Mouse (Mus musculus): Measurements from ENCODE around the gene Ubtf. TPM values are rescaled to one million over a fixed set of nuclear protein-coding genes. Genes with fewer than 3 reads are reported as not detected.
"Not testable (repeated sequence)": the region's sequence is repeated elsewhere in the genome, so short reads cannot be mapped to it uniquely, and the experiment has no call there.

Ubtf gene
- polyA plus RNA-seq (2014; fragmentation: Nextera tagmentation; extraction: Ambion mirVana): 85.5 and 86.0 TPM in 2 replicates

- H3K9me3 ChIP-seq (ENCODE audit: control insufficient read depth, low read length): no peaks in the 10 kb centered on the region
- WGBS: 0% methylated on average over 25 of the region's 25 CpGs
- peak within 1 kb of the TSS; percentile 93 for H3K4me2 ChIP-seq (ENCODE audit: low read length)
- DNase-seq (ENCODE audit: low spot score): peak; percentile 90
- peak within 1 kb of the TSS; percentile 99 for H3K4me3 ChIP-seq (ENCODE audit: low read depth, low read length)
- peak within 1 kb of the TSS; percentile 99 for H3K9ac ChIP-seq (ENCODE audit: low read length)
- peak within 1 kb of the TSS; percentile 98 for H3K27ac ChIP-seq (ENCODE audit: low read depth)
- H3K4me1 ChIP-seq (replicated peaks; ENCODE audit: control insufficient read depth, insufficient read depth, low read length): peaks cover 23% of the 10 kb centered on the region
- no peaks in the 10 kb centered on the region for H3K27me3 ChIP-seq (replicated peaks; ENCODE audit: control insufficient read depth, insufficient read depth, low read length)
- ATAC-seq (replicated peaks; ENCODE audit: low FRiP score, low TSS enrichment, low read depth): no peak
- H3K36me3 ChIP-seq (ENCODE audit: control insufficient read depth, insufficient read depth, low read length): peaks cover 11% of the 10 kb centered on the region
Measured at GRCm38 (mm10) chr11:102319410-102319792, at the start of gene Ubtf. Gene Ubtf, minus strand, starts transcription at chr11:102319742.

GRCm38 (mm10) chr11:102369263-102369662 is 49.7 kb upstream of the Ubtf start:
- no peak overlapping the region for H3K4me3 ChIP-seq (ENCODE audit: low read depth, low read length)

GRCm38 (mm10) chr11:102368347-102368746 is 48.8 kb upstream of the Ubtf start:
- 71% methylated on average over 5 of the region's 5 CpGs for WGBS
- H3K9me3 ChIP-seq (ENCODE audit: control insufficient read depth, low read length): no peaks in the 10 kb centered on the region
- no peak overlapping the region for H3K4me3 ChIP-seq (ENCODE audit: low read depth, low read length)
- ATAC-seq (replicated peaks; ENCODE audit: low FRiP score, low TSS enrichment, low read depth) (no peak), DNase-seq (ENCODE audit: low spot score) (no peak)
- no peaks in the 10 kb centered on the region for H3K4me1 ChIP-seq (replicated peaks; ENCODE audit: control insufficient read depth, insufficient read depth, low read length)
- H3K36me3 ChIP-seq (ENCODE audit: control insufficient read depth, insufficient read depth, low read length): no peaks in the 10 kb centered on the region
- no peaks in the 10 kb centered on the region for H3K27me3 ChIP-seq (replicated peaks; ENCODE audit: control insufficient read depth, insufficient read depth, low read length)
- no peak overlapping the region for H3K4me2 ChIP-seq (ENCODE audit: low read length)
- no peak overlapping the region for H3K27ac ChIP-seq (ENCODE audit: low read depth)
- no peak overlapping the region for H3K9ac ChIP-seq (ENCODE audit: low read length)

More at GRCm38 (mm10) chr11:102369263-102369662, 49.7 kb upstream of the Ubtf start:
- DNase-seq (ENCODE audit: low spot score): no peak
- 72% methylated on average over 4 of the region's 4 CpGs for WGBS
- no peaks in the 10 kb centered on the region for H3K36me3 ChIP-seq (ENCODE audit: control insufficient read depth, insufficient read depth, low read length)
- no peak overlapping the region for H3K9ac ChIP-seq (ENCODE audit: low read length)
- no peaks in the 10 kb centered on the region for H3K27me3 ChIP-seq (replicated peaks; ENCODE audit: control insufficient read depth, insufficient read depth, low read length)
- no peaks in the 10 kb centered on the region for H3K4me1 ChIP-seq (replicated peaks; ENCODE audit: control insufficient read depth, insufficient read depth, low read length)
- ATAC-seq (replicated peaks; ENCODE audit: low FRiP score, low TSS enrichment, low read depth): no peak
- H3K4me2 ChIP-seq (ENCODE audit: low read length): no peak overlapping the region
- H3K9me3 ChIP-seq (ENCODE audit: control insufficient read depth, low read length): no peaks in the 10 kb centered on the region
- H3K27ac ChIP-seq (ENCODE audit: low read depth): no peak overlapping the region

GRCm38 (mm10) chr11:102367504-102368280 is 48.1 kb upstream of the Ubtf start:
- H3K27me3 ChIP-seq (replicated peaks; ENCODE audit: control insufficient read depth, insufficient read depth, low read length): no peaks in the 10 kb centered on the region
- 76% methylated on average over 9 of the region's 9 CpGs for WGBS
- ATAC-seq (replicated peaks; ENCODE audit: low FRiP score, low TSS enrichment, low read depth): no peak
- no peaks in the 10 kb centered on the region for H3K36me3 ChIP-seq (ENCODE audit: control insufficient read depth, insufficient read depth, low read length)
- H3K4me3 ChIP-seq (ENCODE audit: low read depth, low read length): no peak overlapping the region
- DNase-seq (ENCODE audit: low spot score): no peak
- H3K9ac ChIP-seq (ENCODE audit: low read length): no peak overlapping the region
- H3K27ac ChIP-seq (ENCODE audit: low read depth): no peak overlapping the region
- no peaks in the 10 kb centered on the region for H3K4me1 ChIP-seq (replicated peaks; ENCODE audit: control insufficient read depth, insufficient read depth, low read length)
- H3K9me3 ChIP-seq (ENCODE audit: control insufficient read depth, low read length): no peaks in the 10 kb centered on the region
- H3K4me2 ChIP-seq (ENCODE audit: low read length): no peak overlapping the region

- H3K9ac ChIP-seq (ENCODE audit: low read length); H3K9me3 ChIP-seq (ENCODE audit: control insufficient read depth, low read length); H3K27ac ChIP-seq (ENCODE audit: low read depth); H3K27me3 ChIP-seq (replicated peaks; ENCODE audit: control insufficient read depth, insufficient read depth, low read length); DNase-seq (ENCODE audit: low spot score); H3K4me1 ChIP-seq (replicated peaks; ENCODE audit: control insufficient read depth, insufficient read depth, low read length); H3K36me3 ChIP-seq (ENCODE audit: control insufficient read depth, insufficient read depth, low read length); H3K4me3 ChIP-seq (ENCODE audit: low read depth, low read length); ATAC-seq (replicated peaks; ENCODE audit: low FRiP score, low TSS enrichment, low read depth); H3K4me2 ChIP-seq (ENCODE audit: low read length): not testable (repeated sequence)
- 82% methylated on average over 8 of the region's 8 CpGs for WGBS
Measured at GRCm38 (mm10) chr11:102366103-102366502, 46.6 kb upstream of the Ubtf start, which contains the start of gene Slc4a1. Gene Slc4a1, minus strand, starts transcription at chr11:102366203.

- DNase-seq (ENCODE audit: low spot score): no peak
Measured at GRCm38 (mm10) chr11:102365699-102366098, 46.2 kb upstream of the Ubtf start.

GRCm38 (mm10) chr11:102364570-102365371 is 45.2 kb upstream of the Ubtf start:
- Histone ChIP-seq H3K27me3 (replicated peaks; ENCODE audit: control insufficient read depth, insufficient read depth, low read length) (no peaks in the 10 kb centered on the region), H3K27ac (ENCODE audit: low read depth) (no peak overlapping the region), H3K4me3 (ENCODE audit: low read depth, low read length) (no peak overlapping the region), H3K4me1 (replicated peaks; ENCODE audit: control insufficient read depth, insufficient read depth, low read length) (no peaks in the 10 kb centered on the region), H3K9me3 (ENCODE audit: control insufficient read depth, low read length) (no peaks in the 10 kb centered on the region), H3K9ac (ENCODE audit: low read length) (no peak overlapping the region), H3K4me2 (ENCODE audit: low read length) (no peak overlapping the region), H3K36me3 (ENCODE audit: control insufficient read depth, insufficient read depth, low read length) (no peaks in the 10 kb centered on the region)
- ATAC-seq (replicated peaks; ENCODE audit: low FRiP score, low TSS enrichment, low read depth) (no peak), DNase-seq (ENCODE audit: low spot score) (no peak)
- 75% methylated on average over 14 of the region's 14 CpGs for WGBS

More at GRCm38 (mm10) chr11:102365699-102366098, 46.2 kb upstream of the Ubtf start:
- Histone ChIP-seq H3K27ac (ENCODE audit: low read depth) (no peak overlapping the region), H3K36me3 (ENCODE audit: control insufficient read depth, insufficient read depth, low read length) (no peaks in the 10 kb centered on the region), H3K9me3 (ENCODE audit: control insufficient read depth, low read length) (no peaks in the 10 kb centered on the region), H3K4me1 (replicated peaks; ENCODE audit: control insufficient read depth, insufficient read depth, low read length) (no peaks in the 10 kb centered on the region), H3K4me3 (ENCODE audit: low read depth, low read length) (no peak overlapping the region), H3K27me3 (replicated peaks; ENCODE audit: control insufficient read depth, insufficient read depth, low read length) (no peaks in the 10 kb centered on the region), H3K9ac (ENCODE audit: low read length) (no peak overlapping the region), H3K4me2 (ENCODE audit: low read length) (no peak overlapping the region)
- WGBS: 41% methylated on average over 4 of the region's 4 CpGs
- ATAC-seq (replicated peaks; ENCODE audit: low FRiP score, low TSS enrichment, low read depth): no peak

GRCm38 (mm10) chr11:102363623-102364022 is 44.1 kb upstream of the Ubtf start:
- Histone ChIP-seq H3K27me3 (replicated peaks; ENCODE audit: control insufficient read depth, insufficient read depth, low read length) (no peaks in the 10 kb centered on the region), H3K4me2 (ENCODE audit: low read length) (no peak overlapping the region), H3K27ac (ENCODE audit: low read depth) (no peak overlapping the region), H3K4me1 (replicated peaks; ENCODE audit: control insufficient read depth, insufficient read depth, low read length) (no peaks in the 10 kb centered on the region), H3K4me3 (ENCODE audit: low read depth, low read length) (no peak overlapping the region), H3K9ac (ENCODE audit: low read length) (no peak overlapping the region), H3K9me3 (ENCODE audit: control insufficient read depth, low read length) (no peaks in the 10 kb centered on the region), H3K36me3 (ENCODE audit: control insufficient read depth, insufficient read depth, low read length) (no peaks in the 10 kb centered on the region)
- DNase-seq (ENCODE audit: low spot score) (no peak), ATAC-seq (replicated peaks; ENCODE audit: low FRiP score, low TSS enrichment, low read depth) (no peak)
- 54% methylated on average over 2 of the region's 2 CpGs for WGBS
